Mouse (Mus musculus): ENCODE data around the gene Nudt22. TPM values are rescaled to one million over a fixed set of nuclear protein-coding genes. Genes with fewer than 3 reads are reported as not detected.

Gene Nudt22
- polyA plus RNA-seq, 1 experiment from 2014 or later = 11.6 TPM

DNA sequence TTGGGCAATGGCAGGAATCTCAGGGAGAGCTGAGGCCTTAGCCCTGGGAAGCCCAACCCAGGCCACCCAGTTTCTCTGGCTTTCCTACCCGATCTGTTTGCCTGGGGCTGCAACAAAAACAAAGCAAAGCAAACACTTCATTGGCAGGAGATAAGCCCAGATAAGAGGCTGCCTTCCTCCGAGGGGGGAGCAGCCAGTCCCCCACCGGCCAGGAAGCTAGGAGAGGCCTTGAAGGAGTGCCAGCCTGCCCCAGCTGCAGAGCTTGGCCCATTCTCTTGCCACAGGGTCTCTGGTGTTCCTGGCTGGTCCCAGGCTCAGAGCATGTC lies 43.2 kb downstream of the Nudt22 start:
- H3K4me3 ChIP-seq (ENCODE audit: low read depth, low read length) = peak overlapping the region; percentile 60
- WGBS (ENCODE audit: insufficient replicate concordance) = 14% methylated on average over 3 of the region's 3 CpGs
- H3K9ac ChIP-seq (replicated peaks) = peak overlapping the region; percentile 64
- no peaks in the 10 kb centered on the region for H3K9me3 ChIP-seq (ENCODE audit: low read length)
- ATAC-seq (no peak), DNase-seq (no peak)
- TF ChIP-seq CTCF (IDR thresholded peaks at IDR 0.05; ENCODE audit: low read depth) (no peak), EP300 (IDR thresholded peaks at IDR 0.05; ENCODE audit: low read depth) (no peak)
- H3K36me3 ChIP-seq (replicated peaks; ENCODE audit: insufficient read depth, low read length) = peaks cover 17% of the 10 kb centered on the region
- H3K27ac ChIP-seq (ENCODE audit: low read depth) = peak overlapping the region; percentile 89
- H3K4me2 ChIP-seq (ENCODE audit: low read depth, low read length) = peak overlapping the region; percentile 100
- H3K27me3 ChIP-seq (ENCODE audit: insufficient read depth, low read length) = no peaks in the 10 kb centered on the region
- peaks cover 21% of the 10 kb centered on the region for H3K4me1 ChIP-seq (ENCODE audit: insufficient read depth)

DNA sequence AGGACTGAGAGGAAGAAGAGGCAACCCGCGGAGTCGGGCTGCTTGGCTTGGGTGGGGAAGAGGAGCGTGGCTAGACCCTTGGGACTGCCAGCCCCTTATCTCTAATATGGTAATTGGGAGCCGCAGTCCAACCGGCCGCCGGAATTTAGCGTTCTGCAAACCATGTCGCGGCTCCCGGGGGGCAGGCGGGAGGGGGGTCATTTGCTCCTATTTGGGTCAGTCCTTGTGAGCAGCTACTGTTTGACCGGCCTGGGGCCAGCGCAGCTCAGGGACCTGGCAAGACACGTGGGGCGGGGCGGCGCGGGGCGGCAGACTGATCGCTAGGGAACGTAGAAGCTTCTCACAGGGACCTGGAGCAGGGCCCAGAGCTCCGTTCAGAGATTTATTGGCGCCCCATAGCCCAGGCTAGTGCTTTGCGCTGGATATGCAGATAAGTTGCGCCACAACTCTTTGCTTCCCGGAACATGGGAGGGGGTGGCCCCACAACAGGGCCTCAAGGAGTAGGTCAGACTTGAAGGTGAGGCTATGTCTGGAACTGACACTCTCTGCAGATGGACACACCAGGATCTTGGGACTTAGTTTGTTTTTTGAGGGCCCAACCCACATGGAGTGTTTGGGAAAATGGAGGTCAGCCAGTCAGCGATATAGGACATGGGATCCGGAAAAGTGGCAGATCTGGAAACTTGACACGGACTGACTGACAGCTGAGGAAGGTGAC lies 43.8 kb downstream of the Nudt22 start:
- DNase-seq = peak; percentile 78
- 3% methylated on average over 31 of the region's 31 CpGs for WGBS (ENCODE audit: insufficient replicate concordance)
- Histone ChIP-seq H3K36me3 (replicated peaks; ENCODE audit: insufficient read depth, low read length) (peaks cover 12% of the 10 kb centered on the region), H3K4me3 (ENCODE audit: low read depth, low read length) (peak overlapping the region; percentile 60), H3K9me3 (ENCODE audit: low read length) (no peaks in the 10 kb centered on the region), H3K9ac (replicated peaks) (peak overlapping the region; percentile 64), H3K27me3 (ENCODE audit: insufficient read depth, low read length) (no peaks in the 10 kb centered on the region), H3K4me2 (ENCODE audit: low read depth, low read length) (peak overlapping the region; percentile 100), H3K4me1 (ENCODE audit: insufficient read depth) (peaks cover 21% of the 10 kb centered on the region), H3K27ac (ENCODE audit: low read depth) (peak overlapping the region; percentile 89)
- ATAC-seq = peak; percentile 43
- no peak for TF ChIP-seq CTCF (IDR thresholded peaks at IDR 0.05; ENCODE audit: low read depth)
- TF ChIP-seq EP300 (IDR thresholded peaks at IDR 0.05; ENCODE audit: low read depth) = 0 out of 2 replicates have a peak, but pooled peaks have one; percentile 7

DNA sequence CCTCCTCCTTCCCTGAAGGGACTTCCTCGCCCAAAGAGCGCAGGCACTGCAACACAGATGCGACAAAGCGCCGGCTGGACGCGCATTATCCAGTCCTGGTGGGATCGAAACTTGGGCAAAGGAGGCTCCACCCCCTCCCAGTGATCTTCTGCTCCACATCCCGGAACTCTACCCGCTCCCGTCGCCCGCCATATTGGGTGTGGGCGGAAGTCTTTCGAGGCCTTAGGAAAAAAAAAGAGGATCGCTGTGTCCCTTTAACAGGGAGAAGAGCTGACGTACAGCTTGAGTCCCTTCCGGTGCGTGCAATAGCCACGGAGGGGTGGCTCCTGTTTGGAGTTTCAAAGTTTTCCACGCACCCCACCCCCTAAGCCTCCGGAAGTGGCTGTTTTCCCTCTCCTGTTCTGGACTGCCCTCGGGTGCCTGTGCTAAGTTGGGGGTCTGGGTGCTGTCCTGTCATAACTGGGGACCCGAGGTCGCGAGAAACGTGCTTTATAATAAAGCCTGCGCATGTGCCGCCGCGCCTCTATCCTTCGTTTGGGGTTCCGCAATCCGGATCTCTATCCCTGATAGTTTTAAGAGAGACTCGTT lies 44.4 kb downstream of the Nudt22 start:
- 0% methylated on average over 35 of the region's 35 CpGs for WGBS (ENCODE audit: insufficient replicate concordance)
- peak; percentile 85 for ATAC-seq
- H3K4me1 ChIP-seq (ENCODE audit: insufficient read depth) = peaks cover 24% of the 10 kb centered on the region

DNA sequence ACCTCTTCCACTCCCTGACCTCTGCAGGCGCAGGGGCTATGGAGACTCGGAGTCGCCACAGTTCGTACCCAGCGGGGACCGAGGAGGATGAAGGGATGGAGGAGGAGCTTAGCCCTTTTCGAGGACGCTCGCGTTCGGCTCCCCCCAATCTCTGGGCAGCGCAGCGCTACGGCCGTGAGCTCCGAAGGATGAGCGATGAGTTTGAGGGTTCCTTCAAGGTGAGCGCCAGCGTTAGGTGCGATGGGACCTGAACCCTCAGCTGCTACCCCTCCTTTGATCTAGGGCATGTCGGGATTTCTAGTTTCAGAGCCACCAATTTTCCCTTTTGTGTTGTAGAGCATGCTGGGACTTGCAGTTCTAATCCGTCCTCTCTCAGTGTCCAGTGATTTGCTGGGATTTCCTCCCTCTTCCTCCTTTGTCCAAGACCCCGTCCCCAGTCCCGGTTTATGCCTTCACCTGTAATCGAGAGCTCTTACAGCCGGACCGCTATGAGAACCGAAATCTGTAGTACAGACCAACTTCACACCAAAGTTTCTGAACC lies 45.2 kb downstream of the Nudt22 start:
- peak overlapping the region; percentile 64 for H3K9ac ChIP-seq (replicated peaks)
- peaks cover 24% of the 10 kb centered on the region for H3K4me1 ChIP-seq (ENCODE audit: insufficient read depth)
- H3K4me3 ChIP-seq (ENCODE audit: low read depth, low read length) = peak overlapping the region; percentile 60
- H3K27me3 ChIP-seq (ENCODE audit: insufficient read depth, low read length) = no peaks in the 10 kb centered on the region
- H3K27ac ChIP-seq (ENCODE audit: low read depth) = peak overlapping the region; percentile 89
- H3K36me3 ChIP-seq (replicated peaks; ENCODE audit: insufficient read depth, low read length) = peaks cover 11% of the 10 kb centered on the region
- no peak for TF ChIP-seq CTCF (IDR thresholded peaks at IDR 0.05; ENCODE audit: low read depth)
- TF ChIP-seq EP300 (IDR thresholded peaks at IDR 0.05; ENCODE audit: low read depth) = no peak
- peak overlapping the region; percentile 100 for H3K4me2 ChIP-seq (ENCODE audit: low read depth, low read length)
- peak; percentile 47 for DNase-seq
- ATAC-seq = peak; percentile 11; the same call in 1 of the 2 replicates
- WGBS (ENCODE audit: insufficient replicate concordance) = under 1% methylated on average over 28 of the region's 28 CpGs
- no peaks in the 10 kb centered on the region for H3K9me3 ChIP-seq (ENCODE audit: low read length)

More for the DNA sequence above, 44.4 kb downstream of the Nudt22 start:
- Histone ChIP-seq H3K4me3 (ENCODE audit: low read depth, low read length) (peak overlapping the region; percentile 60), H3K4me2 (ENCODE audit: low read depth, low read length) (peak overlapping the region; percentile 100), H3K27me3 (ENCODE audit: insufficient read depth, low read length) (no peaks in the 10 kb centered on the region), H3K9ac (replicated peaks) (peak overlapping the region; percentile 64), H3K27ac (ENCODE audit: low read depth) (peak overlapping the region; percentile 89), H3K9me3 (ENCODE audit: low read length) (no peaks in the 10 kb centered on the region), H3K36me3 (replicated peaks; ENCODE audit: insufficient read depth, low read length) (peaks cover 11% of the 10 kb centered on the region)
- TF ChIP-seq CTCF (IDR thresholded peaks at IDR 0.05; ENCODE audit: low read depth) (no peak), EP300 (IDR thresholded peaks at IDR 0.05; ENCODE audit: low read depth) (peak; percentile 62)
- DNase-seq = peak; percentile 89

DNA sequence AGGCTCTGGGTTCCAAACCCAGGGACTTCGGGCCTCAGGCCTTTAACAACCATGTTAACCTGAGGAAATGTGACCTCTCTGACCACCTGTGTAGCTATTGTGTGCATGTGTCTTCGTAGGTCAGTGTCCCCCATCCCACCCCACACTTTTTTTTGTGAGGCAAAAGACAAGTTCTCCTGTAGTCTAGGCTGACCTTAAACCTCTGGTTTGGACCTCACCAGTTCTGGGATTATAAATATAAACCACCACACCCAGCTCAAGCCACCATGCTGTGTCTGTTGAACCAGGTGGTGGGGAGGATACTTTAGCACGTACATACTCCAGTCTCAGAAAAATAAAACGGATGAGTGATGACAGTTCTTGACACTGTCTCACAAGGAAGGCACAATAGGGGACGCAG lies 46.0 kb downstream of the Nudt22 start:
- H3K4me1 ChIP-seq (ENCODE audit: insufficient read depth) = peaks cover 24% of the 10 kb centered on the region
- 60% methylated on average over 5 of the region's 5 CpGs for WGBS (ENCODE audit: insufficient replicate concordance)
- H3K4me2 ChIP-seq (ENCODE audit: low read depth, low read length) = peak overlapping the region; percentile 100
- ATAC-seq = no peak
- H3K27me3 ChIP-seq (ENCODE audit: insufficient read depth, low read length) = no peaks in the 10 kb centered on the region
- TF ChIP-seq EP300 (IDR thresholded peaks at IDR 0.05; ENCODE audit: low read depth) = no peak
- no peak for TF ChIP-seq CTCF (IDR thresholded peaks at IDR 0.05; ENCODE audit: low read depth)
- DNase-seq = no peak
- H3K27ac ChIP-seq (ENCODE audit: low read depth) = 0 out of 2 replicates have a peak overlapping the region, but pooled peaks have one; percentile 89
- no peak overlapping the region; the same call in 1 of the 2 replicates for H3K9ac ChIP-seq (replicated peaks)
- peak overlapping the region; percentile 60; the same call in 1 of the 2 replicates for H3K4me3 ChIP-seq (ENCODE audit: low read depth, low read length)
- H3K36me3 ChIP-seq (replicated peaks; ENCODE audit: insufficient read depth, low read length) = peaks cover 8% of the 10 kb centered on the region
- no peaks in the 10 kb centered on the region for H3K9me3 ChIP-seq (ENCODE audit: low read length)

DNA sequence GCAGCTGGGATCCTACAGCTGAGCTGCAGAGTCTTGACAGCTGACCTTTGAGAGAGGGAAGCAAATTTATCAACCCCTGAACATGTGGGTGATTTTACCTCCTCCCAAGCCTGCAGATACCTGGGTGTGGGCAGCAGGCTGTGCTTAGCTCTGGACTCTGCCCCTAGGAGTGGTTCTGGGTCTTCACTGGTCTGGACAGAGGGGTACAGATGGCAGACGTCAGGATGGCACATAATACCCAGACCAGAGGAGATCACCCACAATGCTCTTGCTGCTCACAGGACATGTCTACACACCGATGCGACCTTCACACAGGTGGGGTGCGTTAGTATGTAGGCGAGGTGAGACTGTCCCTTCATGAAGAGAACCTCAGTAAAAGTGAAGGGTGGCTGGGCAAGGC lies 46.4 kb downstream of the Nudt22 start:
- peaks cover 4% of the 10 kb centered on the region for H3K36me3 ChIP-seq (replicated peaks; ENCODE audit: insufficient read depth, low read length)
- H3K4me3 ChIP-seq (ENCODE audit: low read depth, low read length) = no peak overlapping the region
- 90% methylated on average over 5 of the region's 5 CpGs for WGBS (ENCODE audit: insufficient replicate concordance)
- no peak overlapping the region for H3K9ac ChIP-seq (replicated peaks)
- no peak overlapping the region for H3K4me2 ChIP-seq (ENCODE audit: low read depth, low read length)
- TF ChIP-seq CTCF (IDR thresholded peaks at IDR 0.05; ENCODE audit: low read depth) (no peak), EP300 (IDR thresholded peaks at IDR 0.05; ENCODE audit: low read depth) (no peak)
- DNase-seq (no peak), ATAC-seq (no peak)
- no peaks in the 10 kb centered on the region for H3K27me3 ChIP-seq (ENCODE audit: insufficient read depth, low read length)
- no peak overlapping the region for H3K27ac ChIP-seq (ENCODE audit: low read depth)
- H3K4me1 ChIP-seq (ENCODE audit: insufficient read depth) = peaks cover 24% of the 10 kb centered on the region
- H3K9me3 ChIP-seq (ENCODE audit: low read length) = no peaks in the 10 kb centered on the region
